Mouse (Mus musculus) lung, embryonic 15.5 days (tissue): Measurements from ENCODE around the gene Cybb. TPM values are rescaled to one million over a fixed set of nuclear protein-coding genes. Genes with fewer than 3 reads are reported as not detected.

Experiments
- ATAC-seq: fragments of 200-750 bp; cut with Nextera tagmentation; 2 replicates; pipeline ENCODE4 v1.8.0; 2017; ENCODE audit warnings: moderate number of reproducible peaks, borderline replicate concordance; ENCODE audit not compliant: low FRiP score, low TSS enrichment; ENCODE audit errors: extremely low read depth
- H3K27ac ChIP-seq: fragments of 300-500 bp; sonication (generic); 2 replicates; pipeline ENCODE4 v1.5.1; 2015; ENCODE audit warnings: moderate library complexity, mild to moderate bottlenecking, inconsistent platforms
- H3K27me3 ChIP-seq: fragments of 300-500 bp; sonication (generic); 2 replicates; pipeline ENCODE4 v1.6.1; 2015; ENCODE audit warnings: inconsistent platforms
- H3K36me3 ChIP-seq: fragments of 300-500 bp; sonication (generic); 2 replicates; pipeline ENCODE4 v1.6.1; 2015; ENCODE audit warnings: inconsistent platforms
- H3K4me1 ChIP-seq: fragments of 300-500 bp; sonication (generic); 2 replicates; pipeline ENCODE4 v1.6.1; 2015; ENCODE audit warnings: inconsistent platforms
- H3K4me2 ChIP-seq: fragments of 300-500 bp; sonication (generic); 2 replicates; pipeline ENCODE4 v1.6.1; 2015; ENCODE audit warnings: inconsistent platforms, mild to moderate bottlenecking, moderate library complexity
- H3K4me3 ChIP-seq: fragments of 300-500 bp; sonication (generic); 2 replicates; pipeline ENCODE4 v1.5.1; 2015; ENCODE audit warnings: mild to moderate bottlenecking, inconsistent platforms
- H3K9ac ChIP-seq: fragments of 300-500 bp; sonication (generic); 2 replicates; pipeline ENCODE4 v1.6.1; 2015; ENCODE audit warnings: inconsistent platforms
- H3K9me3 ChIP-seq: fragments of 300-500 bp; sonication (generic); 2 replicates; pipeline ENCODE4 v1.6.1; 2016; ENCODE audit warnings: inconsistent platforms
- WGBS: fragments of 180-500 bp; shearing (Covaris S2); methylation state at CpG from one replicate; pipeline ENCODE4 v1.1.7; 2015; 5-methylcytosine and 5-hydroxymethylcytosine counted together
- polyA plus RNA-seq: library from polyadenylated mRNA; unstranded; fragments of >200 nt; fragmentation: Nextera tagmentation; extraction: Ambion mirVana; gene quantifications from 2 replicates; pipeline ENCODE4 v1.2.1, GENCODE M21; 2015

Gene Cybb
- polyA plus RNA-seq, 1 experiment from 2014 or later, result 3.7 TPM

- Histone ChIP-seq H3K4me1 (no peaks in the 10 kb centered on the region), H3K4me3 (no peak overlapping the region), H3K4me2 (no peak overlapping the region), H3K9ac (no peak overlapping the region), H3K36me3 (no peaks in the 10 kb centered on the region), H3K27ac (no peak overlapping the region), H3K9me3 (no peaks in the 10 kb centered on the region), H3K27me3 (no peaks in the 10 kb centered on the region)
- no peak for ATAC-seq
- 78% methylated on average over 4 of the region's 4 CpGs for WGBS
Observed at GRCm38 (mm10) chrX:9460387-9460930, 27.1 kb downstream of the Cybb start.

- Histone ChIP-seq H3K4me3 (no peak overlapping the region), H3K36me3 (no peaks in the 10 kb centered on the region), H3K27me3 (no peaks in the 10 kb centered on the region), H3K9me3 (no peaks in the 10 kb centered on the region), H3K27ac (no peak overlapping the region), H3K9ac (no peak overlapping the region), H3K4me1 (no peaks in the 10 kb centered on the region), H3K4me2 (no peak overlapping the region)
- WGBS, result 90% methylated on average over 5 of the region's 5 CpGs
- ATAC-seq, result no peak
Observed at GRCm38 (mm10) chrX:9452375-9452774, 35.2 kb downstream of the Cybb start.

DNA sequence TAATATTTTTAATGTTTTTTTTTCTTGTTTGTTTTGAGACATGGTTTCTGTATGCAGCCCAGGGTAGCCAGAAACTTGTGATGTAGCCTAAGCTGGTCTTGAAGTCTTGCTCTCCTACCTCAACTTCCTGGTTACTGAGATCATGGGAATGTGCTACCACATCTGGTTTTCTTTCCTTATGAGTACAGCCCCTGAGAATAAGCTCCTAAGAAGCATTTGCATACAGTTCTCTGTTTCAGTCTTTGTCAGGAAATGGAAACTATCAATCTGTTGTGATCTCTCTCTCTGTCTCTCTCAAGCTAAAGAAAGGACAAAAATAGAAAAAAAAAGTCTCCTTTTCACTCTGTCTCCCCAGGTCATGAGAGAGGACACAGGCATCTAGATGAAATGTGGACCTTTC, 40.3 kb downstream of the Cybb start:
- H3K36me3 ChIP-seq, result no peaks in the 10 kb centered on the region
- no peak for ATAC-seq
- no peaks in the 10 kb centered on the region for H3K9me3 ChIP-seq
- no peak overlapping the region for H3K4me2 ChIP-seq
- H3K4me3 ChIP-seq, result no peak overlapping the region
- no peaks in the 10 kb centered on the region for H3K27me3 ChIP-seq
- H3K27ac ChIP-seq, result no peak overlapping the region
- no peak overlapping the region for H3K9ac ChIP-seq
- no peaks in the 10 kb centered on the region for H3K4me1 ChIP-seq

GRCm38 (mm10) chrX:9441102-9441501, 46.5 kb downstream of the Cybb start:
- ATAC-seq, result no peak
- Histone ChIP-seq H3K9ac (no peak overlapping the region), H3K36me3 (no peaks in the 10 kb centered on the region), H3K4me2 (no peak overlapping the region), H3K9me3 (no peaks in the 10 kb centered on the region), H3K4me1 (no peaks in the 10 kb centered on the region), H3K27ac (no peak overlapping the region), H3K4me3 (no peak overlapping the region), H3K27me3 (no peaks in the 10 kb centered on the region)
- 54% methylated on average over 4 of the region's 4 CpGs for WGBS

DNA sequence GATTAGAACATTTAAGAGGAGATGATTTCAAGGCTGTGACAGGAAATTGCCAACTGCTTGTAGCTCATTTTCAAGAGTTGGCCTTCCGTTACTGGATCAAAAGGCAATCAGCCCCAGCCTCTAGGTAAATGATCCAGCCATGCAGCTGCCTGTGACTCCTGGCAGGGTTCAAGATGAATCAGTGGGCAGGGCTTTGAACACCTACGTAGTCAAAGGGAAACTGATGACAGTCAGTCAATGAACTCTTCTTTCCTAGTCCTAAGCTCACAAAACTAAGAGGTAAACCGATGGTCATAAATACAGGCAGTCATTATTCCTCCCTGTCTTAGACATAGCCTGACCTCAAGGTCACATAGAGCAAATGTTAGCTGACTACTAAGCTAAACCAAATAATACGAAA, 47.0 kb downstream of the Cybb start:
- no peak for ATAC-seq
- Histone ChIP-seq H3K27me3 (no peaks in the 10 kb centered on the region), H3K36me3 (no peaks in the 10 kb centered on the region), H3K4me3 (no peak overlapping the region), H3K27ac (no peak overlapping the region), H3K4me1 (no peaks in the 10 kb centered on the region), H3K4me2 (no peak overlapping the region), H3K9ac (no peak overlapping the region), H3K9me3 (no peaks in the 10 kb centered on the region)
- WGBS, result 81% methylated on average over 4 of the region's 4 CpGs

DNA sequence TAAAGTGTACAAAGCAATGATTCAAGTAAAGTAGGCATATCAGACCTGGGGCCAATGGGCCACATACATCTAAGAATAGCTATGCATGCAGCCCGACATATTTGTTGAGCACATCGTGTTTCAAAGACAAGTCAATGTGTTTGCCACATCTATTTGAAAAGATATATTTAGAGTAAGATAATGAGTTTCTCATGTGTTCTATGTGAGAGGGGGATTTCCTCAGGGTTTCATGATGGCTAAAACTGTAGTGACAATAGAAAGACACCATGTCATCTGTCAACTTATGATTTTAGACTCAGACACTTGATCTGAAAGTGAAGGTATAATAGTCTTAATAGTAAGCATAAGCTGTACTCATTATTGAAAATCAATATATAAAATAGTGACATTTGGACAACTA, 48.3 kb downstream of the Cybb start:
- no peak overlapping the region for H3K4me2 ChIP-seq
- 80% methylated on average over 2 of the region's 2 CpGs for WGBS

GRCm38 (mm10) chrX:9413889-9414288, 73.7 kb downstream of the Cybb start:
- H3K36me3 ChIP-seq, result no peaks in the 10 kb centered on the region
- H3K27ac ChIP-seq, result no peak overlapping the region
- H3K4me1 ChIP-seq, result no peaks in the 10 kb centered on the region
- ATAC-seq, result no peak
- H3K4me3 ChIP-seq, result no peak overlapping the region
- WGBS, result 80% methylated on average over 5 of the region's 5 CpGs
- H3K4me2 ChIP-seq, result no peak overlapping the region
- no peaks in the 10 kb centered on the region for H3K9me3 ChIP-seq
- H3K27me3 ChIP-seq, result no peaks in the 10 kb centered on the region
- no peak overlapping the region for H3K9ac ChIP-seq

More for the DNA sequence above, 48.3 kb downstream of the Cybb start:
- Histone ChIP-seq H3K4me1 (no peaks in the 10 kb centered on the region), H3K27me3 (no peaks in the 10 kb centered on the region), H3K4me3 (no peak overlapping the region), H3K36me3 (no peaks in the 10 kb centered on the region), H3K9me3 (no peaks in the 10 kb centered on the region), H3K9ac (no peak overlapping the region), H3K27ac (no peak overlapping the region)
- ATAC-seq, result no peak

Other genes with a start within 250 kb of the Cybb start
- not detected in 2 replicates for gene Gm14862, start 230.9 kb downstream of the Cybb start, polyA plus RNA-seq
- 2.3 and 2.4 TPM in 2 replicates for gene Xk, start 215.0 kb downstream of the Cybb start, polyA plus RNA-seq
- not detected in 2 replicates for gene H2al1m, start 204.0 kb downstream of the Cybb start, polyA plus RNA-seq
- not detected in 2 replicates for gene H2al1k, start 137.1 kb downstream of the Cybb start, polyA plus RNA-seq
- not detected in 2 replicates for gene H2al1o, start 84.6 kb upstream of the Cybb start, polyA plus RNA-seq
- gene Dynlt3, start 175.2 kb upstream of the Cybb start, polyA plus RNA-seq, result 63.1 and 66.7 TPM in 2 replicates